Mouse (Mus musculus) spleen, adult 2 months (tissue): ENCODE results near the gene Senp3.

Experiments
- CTCF ChIP-seq: fragments of 200-500 bp; IDR thresholded peaks from 2 replicates; pipeline ENCODE4 v1.5.1; 2011; ENCODE audit warnings: mild to moderate bottlenecking, inconsistent platforms; ENCODE audit not compliant: insufficient read depth, insufficient read length, insufficient replicate concordance; ENCODE audit errors: extremely low read depth
- POLR2A ChIP-seq: fragments of 200-500 bp; IDR thresholded peaks from 2 replicates; pipeline ENCODE4 v1.6.1; 2011; ENCODE audit warnings: low read depth, low read length, inconsistent platforms

DNA sequence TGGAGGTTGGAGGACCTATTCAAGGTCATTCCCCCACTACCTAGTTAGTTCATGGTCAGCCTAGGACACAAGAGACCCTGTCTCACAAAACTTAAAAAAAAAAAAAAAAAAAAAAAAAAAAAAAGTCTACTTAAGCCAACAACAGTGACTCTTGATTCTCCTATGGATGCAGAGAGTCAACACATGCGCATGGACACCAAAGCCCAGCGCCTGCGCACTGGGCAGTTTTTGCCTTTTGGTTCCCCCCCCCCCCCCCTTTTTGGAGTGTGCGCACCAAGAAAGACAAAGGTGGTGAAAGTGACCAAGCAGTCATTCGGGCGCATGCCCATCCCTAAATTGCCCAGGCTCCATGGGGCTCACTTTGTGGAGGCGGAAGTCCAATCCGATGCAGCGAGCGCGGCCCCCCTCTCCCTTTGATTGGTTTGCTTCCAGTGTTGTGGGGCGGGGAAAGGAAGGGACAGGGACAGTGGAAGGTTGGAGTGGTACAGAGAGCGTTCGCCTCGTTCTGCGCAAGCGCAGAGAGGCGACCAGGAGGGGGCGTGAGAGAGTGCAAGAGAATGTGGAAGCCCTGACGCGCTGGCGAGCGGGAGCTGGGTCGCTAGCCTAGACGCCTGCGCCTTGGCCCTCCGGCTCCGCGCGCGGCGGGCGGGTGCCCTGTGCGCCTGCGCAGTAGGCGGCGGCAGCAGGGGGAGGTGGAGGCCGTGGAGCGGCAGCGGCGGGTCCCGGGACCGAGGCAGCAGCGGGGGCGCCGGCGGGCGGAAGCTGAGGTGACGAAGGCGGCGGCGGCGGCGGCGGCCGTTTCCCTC lies 49.4 kb downstream of the Senp3 start, which contains the start of gene Fxr2:
- TF ChIP-seq POLR2A (0 out of 2 replicates have a peak, but pooled peaks have one; percentile 37), CTCF (peak; percentile 72; the same call in 1 of the 2 replicates)
